Mouse (Mus musculus) layer of hippocampus, adult 2 months (tissue): ENCODE data around the gene Fam217b. TPM values are rescaled to one million over a fixed set of nuclear protein-coding genes. Genes with fewer than 3 reads are reported as not detected.

Source experiments
- DNase-seq, 2 experiments: peaks; one replicate each; pipeline ENCODE4 v3.0.0; 2022; ENCODE audit warnings: low spot score in 2 of 2
- H3K27ac ChIP-seq: fragments of 200-600 bp; 2 replicates; pipeline ENCODE4 v1.8.1; 2022
- H3K4me3 ChIP-seq: fragments of 200-600 bp; 2 replicates; pipeline ENCODE4 v1.8.1; 2022; ENCODE audit warnings: mild to moderate bottlenecking
- CTCF ChIP-seq: fragments of 200-600 bp; conservative IDR thresholded peaks from 2 replicates; pipeline ENCODE4 v1.8.1; 2022; ENCODE audit warnings: antibody characterized with exemption, mild to moderate bottlenecking, moderate library complexity
- total RNA-seq, 2 experiments: library from RNA; stranded (reverse); gene quantifications; 2 replicates each; pipeline ENCODE4 v1.2.3; 2021

Fam217b gene
- total RNA-seq, 2 experiments from 2014 or later: 44.5 TPM

- no peak overlapping the region for H3K4me3 ChIP-seq
- TF ChIP-seq CTCF: no peak
- no peak overlapping the region for H3K27ac ChIP-seq
- DNase-seq: no peak
Measured at GRCm38 (mm10) chr2:178422186-178422585, 7.9 kb downstream of the Fam217b start.

- Histone ChIP-seq H3K4me3 (no peak overlapping the region), H3K27ac (no peak overlapping the region)
- TF ChIP-seq CTCF: no peak
- no peak for DNase-seq
Measured at GRCm38 (mm10) chr2:178423223-178423622, 8.9 kb downstream of the Fam217b start.

DNA sequence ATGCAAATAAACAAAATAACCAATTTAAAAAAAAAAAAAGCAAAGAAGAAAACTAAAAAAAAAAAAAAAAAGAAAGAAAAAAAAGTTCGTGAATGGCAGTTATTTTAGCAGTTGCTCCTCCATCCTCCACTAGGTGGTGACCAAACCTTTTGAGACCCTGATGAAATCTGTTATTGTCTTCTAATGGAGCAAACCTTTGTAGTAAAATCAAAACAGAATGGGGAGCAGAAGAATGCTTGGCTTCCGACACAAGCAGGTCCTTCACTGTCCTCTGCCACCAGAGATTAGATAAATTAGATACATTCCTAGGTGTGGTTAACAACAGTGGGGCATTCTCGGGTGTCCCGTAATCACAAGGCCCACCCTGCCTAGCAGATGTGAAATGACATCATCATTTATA lies 11.9 kb downstream of the Fam217b start:
- Histone ChIP-seq H3K27ac (no peak overlapping the region), H3K4me3 (no peak overlapping the region)
- peak; percentile 87 for TF ChIP-seq CTCF
- DNase-seq: no peak

GRCm38 (mm10) chr2:178427181-178427580 lies 12.9 kb downstream of the Fam217b start:
- DNase-seq: no peak
- Histone ChIP-seq H3K27ac (no peak overlapping the region), H3K4me3 (no peak overlapping the region)
- TF ChIP-seq CTCF: no peak

DNA sequence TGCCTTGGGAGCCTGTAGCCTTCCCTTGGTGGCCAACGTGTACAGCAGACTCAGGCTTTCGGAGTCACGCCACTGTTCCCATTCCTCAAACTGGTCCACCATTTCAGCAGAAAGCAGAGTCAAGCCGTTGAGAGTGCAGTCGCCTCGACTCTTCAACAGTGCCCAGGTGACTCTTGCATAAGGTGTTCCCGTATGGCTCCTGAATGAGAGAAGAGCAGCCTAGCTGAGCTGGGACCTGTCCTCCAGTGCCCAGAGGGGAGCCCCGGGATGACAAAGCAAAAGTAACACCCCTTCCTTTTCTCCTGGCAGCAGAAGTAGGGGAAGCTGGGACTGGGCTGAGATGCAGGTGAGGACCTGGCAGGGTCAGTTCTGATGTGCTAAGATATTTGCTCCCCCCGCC lies 13.9 kb downstream of the Fam217b start:
- no peak for TF ChIP-seq CTCF
- H3K4me3 ChIP-seq: no peak overlapping the region
- H3K27ac ChIP-seq: no peak overlapping the region
- no peak for DNase-seq

GRCm38 (mm10) chr2:178428676-178429075 lies 14.4 kb downstream of the Fam217b start:
- no peak for TF ChIP-seq CTCF

DNA sequence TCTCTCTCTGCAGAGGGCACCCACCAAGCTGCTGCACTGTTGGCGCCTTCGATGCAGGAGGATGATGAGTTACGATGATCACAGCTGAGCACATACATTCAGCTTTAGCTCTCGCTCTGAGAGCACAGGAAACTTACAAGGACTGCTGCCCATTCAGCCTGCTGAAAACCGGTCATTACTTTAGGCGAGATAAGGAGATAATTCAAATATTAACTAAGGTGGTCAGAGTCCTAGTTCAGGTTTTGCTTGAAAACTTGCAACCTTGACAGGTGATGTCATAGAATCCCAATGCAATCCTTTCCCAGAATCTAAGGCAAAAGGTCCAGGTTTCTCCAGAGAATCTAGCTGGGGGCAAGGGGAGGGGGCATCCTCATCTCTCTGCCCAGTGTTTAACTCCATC lies 15.1 kb downstream of the Fam217b start:
- Histone ChIP-seq H3K4me3 (no peak overlapping the region), H3K27ac (no peak overlapping the region)
- no peak for TF ChIP-seq CTCF
- no peak for DNase-seq

More at GRCm38 (mm10) chr2:178428676-178429075, 14.4 kb downstream of the Fam217b start:
- Histone ChIP-seq H3K4me3 (no peak overlapping the region), H3K27ac (no peak overlapping the region)
- no peak for DNase-seq

DNA sequence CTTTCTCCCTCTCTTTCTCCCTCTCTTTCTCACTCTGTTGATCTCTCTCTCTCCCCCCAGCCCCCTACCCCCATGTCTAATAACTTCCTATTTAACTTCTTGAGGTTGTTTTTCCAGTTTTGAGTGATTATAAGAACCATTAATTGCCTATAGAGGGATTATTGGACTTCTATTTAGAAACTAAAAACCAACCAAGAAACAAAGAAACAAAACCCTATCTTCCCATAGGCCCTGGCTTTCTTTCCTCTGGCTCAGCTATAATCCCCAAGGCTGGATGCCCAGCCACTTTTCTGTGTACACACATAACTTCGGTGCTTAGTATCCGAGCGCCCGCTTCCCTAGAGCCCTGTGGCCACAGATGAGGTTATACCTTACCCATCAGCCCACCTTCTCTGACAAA lies 15.9 kb downstream of the Fam217b start, which contains the start of gene Cdh26:
Gene Cdh26, plus strand, starts transcription at position 301 of the 400 bp plus-strand sequence.
- no peak for DNase-seq
- Histone ChIP-seq H3K27ac (no peak within 1 kb of the TSS), H3K4me3 (no peak within 1 kb of the TSS)
- no peak for TF ChIP-seq CTCF

DNA sequence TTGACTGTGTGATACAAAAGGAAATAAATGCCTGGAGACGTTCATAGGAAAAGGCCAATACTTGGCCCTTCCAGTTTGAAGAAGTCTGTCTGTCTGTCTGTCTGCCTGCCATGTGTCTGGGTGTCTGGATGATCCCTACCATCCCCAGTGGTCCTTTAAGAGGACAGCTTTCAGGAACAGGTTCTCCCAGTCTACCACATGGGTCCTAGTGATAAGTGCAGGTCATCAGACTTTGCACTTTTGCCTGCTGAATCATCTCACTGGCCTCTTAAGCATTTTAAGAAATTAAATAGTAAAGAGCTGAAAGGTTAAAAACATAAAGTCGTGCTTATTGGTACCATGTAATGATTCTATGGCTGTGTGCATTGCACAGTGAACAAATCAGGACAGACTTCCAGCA lies 19.2 kb downstream of the Fam217b start:
- no peak for DNase-seq
- Histone ChIP-seq H3K27ac (no peak overlapping the region), H3K4me3 (no peak overlapping the region)
- TF ChIP-seq CTCF: no peak

GRCm38 (mm10) chr2:178433903-178434302 lies 19.6 kb downstream of the Fam217b start:
- H3K4me3 ChIP-seq: no peak overlapping the region
- TF ChIP-seq CTCF: no peak

GRCm38 (mm10) chr2:178437311-178437710 lies 23.0 kb downstream of the Fam217b start:
- DNase-seq: peak in 1 of 2 experiments; percentile 48
- TF ChIP-seq CTCF: no peak
- Histone ChIP-seq H3K4me3 (no peak overlapping the region), H3K27ac (no peak overlapping the region)

More at GRCm38 (mm10) chr2:178433903-178434302, 19.6 kb downstream of the Fam217b start:
- DNase-seq: no peak
- H3K27ac ChIP-seq: no peak overlapping the region

GRCm38 (mm10) chr2:178449386-178449785 lies 35.1 kb downstream of the Fam217b start:
- Histone ChIP-seq H3K27ac (no peak overlapping the region), H3K4me3 (no peak overlapping the region)
- no peak for TF ChIP-seq CTCF
- no peak for DNase-seq

GRCm38 (mm10) chr2:178450236-178450635 lies 35.9 kb downstream of the Fam217b start:
- no peak for DNase-seq
- no peak for TF ChIP-seq CTCF
- Histone ChIP-seq H3K4me3 (no peak overlapping the region), H3K27ac (no peak overlapping the region)

- Histone ChIP-seq H3K27ac (no peak overlapping the region), H3K4me3 (no peak overlapping the region)
- TF ChIP-seq CTCF: no peak
- no peak for DNase-seq
Measured at GRCm38 (mm10) chr2:178450961-178451360, 36.6 kb downstream of the Fam217b start.
